Mouse (Mus musculus) bone marrow, adult 2 months (tissue): ENCODE measurements around the gene Lrtm2.

Experiments used
- CTCF ChIP-seq: fragments of 200-500 bp; IDR thresholded peaks from 2 replicates; pipeline ENCODE4 v1.5.1; 2011; ENCODE audit warnings: low read length, control low read depth; ENCODE audit not compliant: control insufficient read depth, insufficient read depth
- POLR2A ChIP-seq: fragments of 200-500 bp; IDR thresholded peaks from 2 replicates; pipeline ENCODE4 v1.6.1; 2011; ENCODE audit warnings: low read depth, mild to moderate bottlenecking, control low read depth, low read length, borderline replicate concordance; ENCODE audit not compliant: control insufficient read depth

DNA sequence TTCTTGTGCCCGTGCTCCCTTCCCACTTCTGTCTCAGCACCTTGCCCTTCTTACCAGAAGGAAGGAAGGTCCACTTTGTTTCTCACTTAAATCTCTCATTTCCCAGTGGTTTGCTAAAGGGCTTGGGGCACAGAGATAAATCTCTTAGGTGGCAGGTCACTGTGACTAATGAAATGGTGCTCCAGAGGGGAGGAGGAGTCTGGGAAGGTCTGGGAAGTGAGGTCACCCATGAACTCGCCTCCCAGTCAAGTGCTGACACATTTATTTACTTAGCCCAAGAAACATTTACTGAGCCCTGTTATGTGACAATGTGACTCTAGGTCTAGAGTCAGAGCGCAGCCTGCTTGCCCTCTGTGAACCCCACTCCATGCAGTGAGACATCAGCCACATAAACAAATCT lies 2.6 kb upstream of the Lrtm2 start:
- no peak for TF ChIP-seq POLR2A
- no peak for TF ChIP-seq CTCF
